Mouse (Mus musculus): ENCODE data around the gene Olfr1416.

GRCm38 (mm10) chr1:92485013-92485412 lies at the start of gene Olfr1416:
- TF ChIP-seq POLR2A (IDR thresholded peaks at IDR 0.05; ENCODE audit: low read depth, low read length), result no peak
- TF ChIP-seq CTCF (IDR thresholded peaks at IDR 0.05; ENCODE audit: borderline replicate concordance, insufficient read depth, low read length), result no peak
